Mouse (Mus musculus) mouse trophoblast stem cell (cell line): ENCODE measurements around the gene Rps4x.

Source experiments
- in situ Hi-C, 2 experiments: fragments of 300-500 bp; cut with MseI, MboI; formaldehyde crosslinking; loops; 2 replicates in 1 of 2; 3 replicates in 1 of 2; pipeline ENCODE4 v1.15.1; 2025

The Rps4x gene

DNA sequence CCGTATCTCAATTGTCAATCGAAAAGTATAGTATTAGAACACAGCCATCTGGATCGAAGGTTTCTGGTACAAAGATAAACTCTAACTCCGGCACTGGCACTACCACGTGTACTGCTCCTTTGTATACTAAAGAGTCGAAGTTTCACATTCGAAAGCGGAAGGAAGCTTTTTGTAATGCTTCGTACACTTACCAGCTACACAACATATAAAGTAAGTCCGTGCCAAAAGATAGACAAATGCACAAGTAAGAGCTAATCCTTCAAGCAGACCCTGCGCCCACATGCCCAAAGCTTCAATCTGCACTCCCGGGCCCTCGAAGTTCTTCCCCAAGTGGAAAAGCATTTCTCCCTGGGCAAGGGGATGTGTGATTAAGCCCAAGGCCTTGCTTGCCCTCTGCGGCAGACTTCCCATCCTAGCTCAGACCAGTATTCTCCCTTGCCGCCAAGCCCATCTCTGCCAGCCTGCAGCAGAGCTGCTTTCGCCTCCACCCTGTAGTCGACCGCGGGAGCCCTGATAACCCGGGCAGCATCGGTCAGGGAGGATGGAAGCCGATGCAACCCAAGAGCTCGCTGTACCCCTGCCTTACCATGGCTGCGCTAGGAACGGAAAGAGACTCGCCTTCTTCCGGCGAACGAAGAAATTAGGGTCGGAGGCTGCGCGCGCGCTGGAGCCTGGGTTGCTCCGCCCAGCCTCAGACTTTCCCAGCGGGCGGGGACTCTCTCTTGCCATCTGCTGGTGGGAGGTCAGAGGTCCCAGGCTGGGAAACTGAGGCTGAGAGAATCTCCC, at the start of gene Rps4x:
TSS of gene Rps4x (minus strand) at position 683 of the 786 bp plus-strand sequence.
- in situ Hi-C loops = no loop called here

DNA sequence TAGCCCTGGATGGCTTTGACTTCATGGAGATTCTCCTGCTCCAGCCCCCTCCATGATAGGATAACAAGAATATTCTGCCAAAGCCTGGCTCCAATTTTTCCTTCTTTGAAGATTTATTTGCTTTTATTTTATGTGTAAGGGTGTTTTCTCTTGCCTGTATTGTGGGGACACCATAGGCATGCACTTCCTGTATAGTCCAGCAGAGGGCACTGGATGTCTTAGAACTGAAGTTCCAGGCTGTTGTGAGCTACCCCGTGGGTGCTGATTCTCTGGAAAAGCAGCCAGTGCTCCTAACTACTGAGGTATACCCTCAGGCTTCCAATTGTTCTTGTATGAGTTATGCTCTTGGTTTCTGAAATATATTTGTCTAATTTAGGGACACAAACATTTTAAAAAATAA, 29.9 kb upstream of the Rps4x start:
- in situ Hi-C loops = loop anchor here in 1 of 2 experiments (5.0 kb wide), 1 partner anchor 258 kb away; no protein-coding TSS in a partner anchor

DNA sequence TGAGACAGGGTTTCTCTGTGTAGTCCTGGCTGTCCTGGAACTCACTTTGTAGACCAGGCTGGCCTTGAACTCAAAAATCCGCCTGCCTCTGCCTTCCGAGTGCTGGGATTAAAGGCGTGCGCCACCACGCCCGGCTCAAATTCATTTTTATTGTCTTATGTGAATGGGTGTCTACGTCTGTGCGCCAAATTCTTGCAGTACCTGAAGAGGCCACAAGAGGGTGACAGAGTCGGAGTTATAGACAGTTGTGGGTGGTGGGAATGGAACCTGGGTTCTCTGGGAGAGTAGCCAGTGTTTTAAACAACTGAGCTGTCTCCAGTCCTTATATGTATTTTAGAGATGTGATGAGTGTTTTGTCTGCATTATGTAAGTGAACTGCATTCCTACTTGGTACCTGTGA, 26.2 kb upstream of the Rps4x start:
- in situ Hi-C loops = loop anchor here in 1 of 2 experiments (5.0 kb wide), 1 partner anchor 262 kb away; no protein-coding TSS in a partner anchor

DNA sequence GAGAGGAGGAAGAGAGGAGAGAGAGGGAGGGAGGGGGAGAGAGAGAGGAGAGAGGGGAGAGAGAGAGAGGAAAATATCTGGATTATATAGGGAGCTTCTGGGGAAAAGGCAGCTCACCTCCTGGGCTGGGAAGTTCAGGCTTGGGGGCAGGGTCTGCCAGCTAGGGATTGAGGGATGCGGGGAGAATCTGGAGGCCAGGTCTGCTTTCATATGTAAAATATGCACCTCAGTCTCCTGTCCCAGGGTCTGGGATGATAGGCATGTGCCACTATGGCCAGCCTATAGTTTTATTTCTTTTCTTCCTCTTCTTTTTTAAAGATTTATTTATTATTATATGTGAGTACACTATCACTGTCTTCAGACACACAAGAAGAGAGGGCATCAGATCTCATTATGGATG, 1.6 kb upstream of the Rps4x start:
- in situ Hi-C loops = no loop called here

DNA sequence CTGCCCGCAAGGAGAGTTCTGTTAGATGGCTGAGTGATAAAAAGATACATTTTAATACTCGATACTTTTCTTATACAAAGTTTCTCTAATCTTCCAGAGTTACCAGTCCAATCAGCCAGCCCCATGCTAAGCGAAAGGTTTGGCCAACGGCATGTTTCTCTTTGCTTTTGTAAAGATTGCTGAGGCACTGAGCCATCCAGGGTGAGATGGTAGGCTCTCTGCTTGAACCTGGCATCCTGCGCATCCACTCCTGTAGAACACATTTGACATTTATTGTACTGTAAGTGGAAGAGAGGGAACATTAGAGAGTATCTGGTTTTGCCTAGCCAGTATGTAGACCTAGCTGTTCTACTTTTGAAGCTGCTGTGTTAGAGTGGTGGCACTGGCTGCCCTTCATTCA, 387 bp upstream of the Rps4x start:
- in situ Hi-C loops = no loop called here

DNA sequence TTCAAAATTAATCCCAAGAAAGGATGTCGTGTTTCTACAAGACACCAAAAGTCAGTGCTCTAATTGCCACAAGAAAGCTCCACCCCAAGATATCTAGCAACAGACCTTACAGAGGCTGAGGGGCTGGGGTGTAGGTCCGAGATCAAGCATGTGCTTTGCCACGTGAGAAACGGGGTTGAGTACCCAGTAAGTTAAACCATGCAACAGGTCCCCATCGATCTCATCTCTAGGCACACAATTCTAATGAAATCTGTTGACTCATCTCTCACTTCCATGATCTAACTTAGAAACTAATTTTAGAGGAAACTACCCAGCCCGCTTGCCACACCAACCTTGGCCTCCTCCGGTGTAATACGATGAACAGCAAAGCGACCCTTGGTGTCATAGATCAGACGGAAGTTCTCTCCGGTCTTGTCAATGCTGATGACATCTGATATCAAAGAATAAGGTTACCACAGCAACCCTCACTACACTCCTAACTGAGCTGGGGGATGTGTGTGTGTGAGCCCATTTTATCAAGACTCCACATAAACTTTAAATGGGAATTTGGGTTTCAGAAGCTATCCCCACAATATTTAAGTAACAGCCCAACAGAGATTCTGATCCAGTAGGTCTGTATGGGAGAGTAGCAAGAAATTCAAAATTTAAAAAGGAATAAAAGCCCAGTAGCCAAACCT, 2.0 kb downstream of the Rps4x start:
- in situ Hi-C loops = no loop called here

DNA sequence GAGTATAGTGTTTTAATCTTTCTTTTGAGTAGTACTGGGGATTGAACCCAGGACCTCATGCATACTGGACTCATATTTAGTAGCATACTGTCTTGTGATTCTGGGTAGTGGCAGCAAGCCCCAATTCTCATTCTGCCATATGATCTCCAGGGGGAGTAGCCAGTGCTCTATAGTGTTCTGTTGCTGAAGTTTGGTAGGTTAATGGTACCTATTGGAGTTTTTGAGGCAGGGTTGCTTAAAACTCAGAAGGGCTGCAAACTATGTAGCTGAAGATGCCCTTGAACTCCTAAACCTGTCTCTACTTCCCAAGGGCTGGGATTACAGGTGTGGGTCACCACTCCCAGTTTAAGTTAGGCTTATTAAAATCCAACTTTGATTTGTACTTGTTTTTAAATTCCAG, 6.6 kb downstream of the Rps4x start:
- in situ Hi-C loops = no loop called here

DNA sequence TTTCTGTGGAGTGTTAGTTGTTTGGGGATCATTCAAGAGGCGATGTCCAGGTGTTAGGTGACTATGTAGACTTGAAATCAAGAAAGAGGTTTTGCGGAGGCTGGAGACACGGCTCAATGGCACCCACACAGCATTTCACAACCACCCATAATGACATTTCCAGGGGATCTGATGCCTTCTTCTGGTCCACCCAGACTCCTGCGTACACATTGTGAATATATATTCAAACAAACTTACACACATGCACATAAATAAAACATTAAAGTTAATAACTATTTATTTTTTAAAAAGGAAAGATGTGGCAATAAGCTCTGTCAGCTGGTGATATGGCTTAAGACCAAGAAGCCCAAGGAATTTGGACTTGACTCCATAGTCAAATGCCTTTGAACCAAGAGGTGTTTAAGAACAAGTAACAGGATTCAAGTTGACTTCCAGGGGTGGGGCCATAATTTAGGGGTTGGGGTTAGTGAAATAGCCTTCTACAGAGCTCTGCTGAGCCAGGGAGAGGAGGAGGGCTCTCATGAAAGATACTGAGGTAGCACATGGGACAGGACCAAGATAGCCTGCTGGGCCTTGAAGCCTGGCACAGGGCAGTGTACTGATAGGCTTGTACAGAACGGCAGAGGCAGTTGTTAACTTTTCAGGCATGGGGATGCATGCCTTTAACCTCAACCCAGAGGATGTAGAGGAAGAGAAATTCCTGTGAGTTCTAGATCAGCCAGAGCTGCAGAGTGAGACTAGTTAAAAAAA, 13.5 kb downstream of the Rps4x start:
- in situ Hi-C loops = no loop called here

DNA sequence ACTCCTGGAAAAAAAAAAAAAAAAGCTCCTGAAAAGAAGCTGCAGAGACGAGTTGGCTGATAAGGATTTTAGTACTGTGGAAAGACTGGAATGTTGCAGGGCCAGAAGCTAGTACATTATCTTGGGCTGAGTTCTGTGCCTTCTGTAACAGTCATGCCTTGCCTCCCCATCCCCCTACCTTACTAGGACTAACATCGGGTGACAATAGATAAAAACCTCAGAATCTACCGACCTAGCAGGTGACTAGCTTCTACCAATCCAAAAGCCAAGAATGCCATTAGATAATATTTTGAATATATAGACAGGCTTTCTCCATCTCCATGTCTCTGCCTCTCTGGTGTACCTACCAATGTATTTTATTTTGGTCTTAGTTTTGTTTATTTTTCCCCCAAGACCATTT, 18.3 kb downstream of the Rps4x start:
- in situ Hi-C loops = no loop called here

DNA sequence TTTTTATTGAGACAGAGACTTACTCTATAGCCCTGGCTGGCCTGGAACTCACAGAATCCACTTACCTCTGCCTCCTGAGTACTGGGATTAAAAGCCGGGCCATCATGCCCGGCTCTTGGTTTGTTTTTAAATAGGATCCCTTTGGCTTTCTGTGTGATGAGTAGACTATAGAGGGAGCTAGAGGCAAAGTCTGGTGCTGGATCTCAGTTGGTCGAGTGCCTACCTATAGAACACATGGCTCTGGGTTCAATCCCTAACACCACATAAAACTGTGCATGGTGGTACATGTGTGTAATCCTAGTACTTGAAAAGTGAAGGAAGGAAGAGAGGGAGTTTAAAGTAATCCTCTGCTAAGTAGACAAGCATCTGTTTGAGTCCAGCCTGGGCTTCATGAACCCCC, 19.1 kb downstream of the Rps4x start:
- in situ Hi-C loops = no loop called here

DNA sequence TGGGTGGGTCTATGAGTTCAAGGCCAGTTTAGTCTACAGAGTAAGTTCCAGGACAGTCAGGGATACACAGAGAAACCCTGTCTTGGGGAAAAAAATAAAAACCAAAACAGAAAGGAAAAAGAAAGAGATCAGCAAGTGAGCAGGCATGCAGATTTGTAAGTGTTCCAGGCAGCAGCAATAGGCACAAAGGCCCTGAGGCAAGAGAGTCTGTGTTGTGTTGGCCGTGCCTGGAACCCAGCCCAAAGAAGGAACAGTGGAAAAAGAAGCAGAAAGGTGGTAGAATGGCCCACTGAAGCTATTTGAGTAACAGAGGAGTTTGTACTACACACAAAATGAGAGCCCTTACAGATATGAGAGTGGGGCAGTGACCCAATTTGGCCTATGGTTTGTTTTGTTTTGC, 19.5 kb downstream of the Rps4x start:
- in situ Hi-C loops = no loop called here

DNA sequence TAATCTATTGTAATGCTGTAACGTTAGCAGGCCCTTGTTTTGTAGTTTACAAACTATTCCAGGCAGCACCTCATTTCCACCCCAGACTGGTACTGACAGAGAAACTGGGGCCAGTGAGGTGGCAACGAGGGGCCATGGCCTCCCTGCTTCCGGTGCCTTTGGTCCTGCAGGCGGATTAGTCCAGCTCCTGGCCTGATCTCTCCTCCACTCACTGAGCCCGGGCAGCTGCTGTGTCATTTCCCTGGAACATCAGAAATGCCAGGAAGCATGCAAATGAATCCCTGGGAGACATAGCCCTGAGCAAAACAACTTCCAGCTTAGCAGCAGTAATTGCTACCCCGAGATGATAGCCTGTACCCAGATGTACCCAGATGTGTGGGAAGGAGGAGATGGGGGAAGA, 22.2 kb downstream of the Rps4x start:
- in situ Hi-C loops = no loop called here

DNA sequence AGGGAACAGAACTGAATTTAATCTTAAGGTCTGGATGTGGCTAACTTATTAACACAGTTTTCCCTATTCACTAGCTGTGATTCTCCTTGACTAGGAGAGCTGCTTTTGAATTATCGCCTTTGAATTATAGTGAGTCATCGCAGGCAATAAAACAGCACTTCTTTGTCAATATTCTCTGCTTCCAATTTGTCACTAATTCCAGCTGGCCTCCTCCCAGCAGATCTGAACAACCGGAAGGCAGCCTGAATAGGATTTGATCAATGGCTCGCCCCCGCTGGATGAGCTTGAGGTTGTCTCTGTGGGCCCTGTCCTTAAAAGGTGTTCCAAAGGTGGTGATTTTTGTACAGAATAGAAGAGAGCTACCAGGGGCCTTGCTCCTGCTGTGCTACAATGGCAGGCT, 22.7 kb downstream of the Rps4x start:
- in situ Hi-C loops = no loop called here

DNA sequence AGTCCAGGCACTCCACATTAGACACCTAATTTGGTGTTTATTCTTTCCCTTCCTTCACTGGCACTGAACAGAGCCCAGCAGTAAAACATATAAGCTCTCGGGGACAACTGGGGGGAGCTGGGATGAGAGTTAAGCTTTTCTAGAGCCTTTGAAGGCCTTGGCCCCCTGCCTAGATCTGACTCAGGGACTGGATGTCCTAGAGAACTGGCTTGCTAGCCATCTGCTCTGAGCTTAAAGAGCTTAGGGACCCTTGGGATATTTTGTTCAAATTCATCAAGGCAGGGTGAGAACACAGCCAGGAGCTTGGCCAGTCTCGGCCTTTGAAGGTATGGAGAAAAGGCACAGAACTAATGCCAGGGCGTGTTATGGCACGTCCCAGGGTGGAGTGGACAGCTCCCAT, 25.7 kb downstream of the Rps4x start:
- in situ Hi-C loops = no loop called here

DNA sequence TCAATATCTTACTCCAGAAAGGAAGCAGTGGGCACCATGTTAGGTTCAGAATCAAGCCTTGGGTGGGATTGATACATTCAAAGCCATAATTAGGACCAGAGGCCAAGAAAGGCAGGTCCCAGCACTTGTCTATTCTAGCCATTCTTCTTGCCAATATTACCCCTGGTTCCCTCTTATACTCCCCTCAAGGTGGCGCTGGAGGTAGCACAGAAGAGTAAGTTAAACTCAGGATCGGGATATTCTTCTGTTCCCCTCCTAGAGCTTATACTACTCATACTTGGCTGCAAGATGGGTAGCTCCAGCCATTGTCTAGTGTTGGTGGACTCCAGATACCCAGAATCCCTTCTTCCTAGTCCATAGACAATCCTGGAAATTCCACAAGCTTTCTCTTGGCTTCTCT, 26.1 kb downstream of the Rps4x start:
- in situ Hi-C loops = no loop called here

DNA sequence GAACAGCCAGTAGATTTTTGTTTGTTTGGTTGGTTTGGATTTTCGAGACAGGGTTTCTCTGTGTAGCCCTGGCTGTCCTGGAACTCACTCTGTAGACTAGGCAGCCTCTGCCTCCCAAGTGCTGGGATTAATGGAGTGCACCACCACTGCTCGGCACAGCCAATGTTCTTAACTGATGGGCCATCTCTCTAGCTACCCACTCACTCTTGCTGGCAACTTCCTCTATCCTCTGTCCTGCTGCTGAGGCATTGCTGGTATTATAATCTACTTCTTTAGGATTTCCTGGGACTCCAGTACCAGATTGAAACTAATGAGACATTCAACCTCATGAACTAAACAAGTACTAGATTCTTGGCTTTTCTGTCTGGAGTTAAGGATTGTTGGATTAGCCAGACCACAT, 28.7 kb downstream of the Rps4x start:
- in situ Hi-C loops = no loop called here

DNA sequence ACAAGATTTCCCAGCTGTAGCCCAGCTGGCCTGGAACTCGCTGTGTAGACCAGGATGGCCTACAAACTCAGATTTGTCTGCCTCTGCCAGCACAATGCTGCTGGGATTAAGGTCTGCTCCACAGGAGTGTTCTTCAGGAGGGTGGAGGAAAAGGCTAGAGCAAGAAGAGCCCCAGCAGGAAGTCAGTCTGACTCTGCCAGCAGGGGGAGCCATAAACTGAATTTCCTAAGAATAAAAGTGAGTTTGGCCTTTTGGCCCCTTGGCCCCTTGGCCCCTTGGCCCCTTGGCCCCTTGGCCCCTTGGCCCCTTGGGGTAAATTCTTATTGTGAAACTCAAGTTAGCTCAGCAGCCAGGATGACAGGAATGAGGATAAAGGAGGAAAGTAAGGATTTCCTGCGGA, 29.4 kb downstream of the Rps4x start:
- in situ Hi-C loops = no loop called here

DNA sequence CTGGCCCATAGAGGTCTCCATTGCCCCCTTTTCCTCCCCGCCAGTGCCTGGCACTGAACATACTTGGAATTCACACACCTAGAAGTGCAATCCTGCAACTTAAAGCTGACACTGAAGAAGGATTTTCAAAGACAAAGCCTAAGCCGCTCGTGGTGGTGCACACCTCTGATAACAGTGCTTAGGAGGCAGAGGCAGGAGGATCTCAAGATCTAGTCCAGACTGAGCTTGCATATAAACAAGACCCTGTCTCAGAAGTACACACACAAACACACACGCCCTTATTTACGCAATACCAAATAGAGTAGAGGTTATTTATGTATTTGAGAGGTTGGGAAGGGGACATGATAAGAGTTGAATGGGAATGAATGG, 31.8 kb downstream of the Rps4x start:
- in situ Hi-C loops = no loop called here

DNA sequence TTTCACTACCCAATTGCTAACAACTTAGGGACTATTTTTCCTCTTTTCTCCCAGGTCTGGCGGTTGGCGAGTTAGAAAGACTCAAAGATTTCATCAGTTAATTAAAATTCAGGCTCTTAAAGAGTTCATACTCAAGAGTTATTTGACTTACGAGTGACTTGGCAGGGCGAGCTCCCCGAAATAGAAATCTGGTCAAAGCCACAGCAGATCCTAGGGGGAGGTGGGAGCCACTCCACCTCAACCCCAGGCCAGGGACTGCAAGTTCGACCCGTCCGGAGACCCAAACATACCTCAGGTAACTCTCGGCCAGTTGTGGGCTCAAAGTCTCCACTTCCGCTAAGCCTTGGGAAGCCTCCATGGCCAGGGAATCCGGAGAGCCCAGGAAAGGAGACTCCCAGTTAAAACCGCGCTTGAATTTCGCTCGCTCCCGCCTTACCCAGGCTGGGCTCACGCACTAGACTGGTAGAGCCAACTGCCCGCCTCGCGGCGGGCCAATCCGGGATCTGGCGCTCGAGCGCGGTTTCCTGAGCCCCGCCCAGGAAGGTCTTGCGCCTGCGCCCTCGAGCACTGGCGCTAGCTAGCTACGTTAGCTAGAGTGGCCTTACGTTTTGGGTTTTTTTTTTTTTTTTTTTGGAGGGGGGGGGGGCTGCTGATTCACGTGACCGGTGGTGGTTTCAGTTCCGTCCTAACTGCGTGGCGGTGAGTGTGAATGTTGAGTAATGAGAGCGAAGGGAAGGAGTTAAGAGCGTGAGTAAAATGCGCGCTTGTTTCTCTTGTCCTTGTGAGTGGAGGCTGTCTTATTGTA, 32.4 kb downstream of the Rps4x start, which contains the start of gene Ercc6l:
TSS of gene Ercc6l (minus strand) at position 474 of the 805 bp plus-strand sequence.
- in situ Hi-C loops = no loop called here

DNA sequence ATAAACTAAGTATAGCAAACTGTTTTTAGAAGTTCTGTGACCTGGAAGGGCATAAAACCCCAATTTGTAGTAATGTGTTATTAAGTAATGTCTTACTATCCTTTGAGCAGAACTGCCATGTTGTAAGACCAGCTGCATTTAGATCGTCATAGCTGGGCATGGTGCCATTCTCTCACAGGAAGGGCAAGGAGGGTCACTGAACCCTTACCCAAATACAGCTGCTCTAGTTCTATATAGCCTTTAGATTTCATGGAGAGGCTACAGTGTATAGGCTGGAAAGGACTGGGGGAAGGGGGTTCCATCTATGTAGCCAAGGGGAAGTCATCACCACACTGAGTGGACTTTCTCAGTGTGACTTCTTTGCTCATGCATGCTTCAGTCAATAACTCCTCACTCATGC, 48.0 kb downstream of the Rps4x start:
- in situ Hi-C loops = no loop called here
